Mouse (Mus musculus) layer of hippocampus, adult 8-10 months (tissue): ENCODE results near the gene Ppp3ca. TPM values are rescaled to one million over a fixed set of nuclear protein-coding genes. Genes with fewer than 3 reads are reported as not detected.

ENCODE experiments used
- DNase-seq, 2 experiments: peaks; one replicate each; pipeline ENCODE4 v3.0.0; 2022; ENCODE audit warnings: low spot score in 2 of 2
- total RNA-seq, 4 experiments: library from RNA; stranded (reverse); gene quantifications; 2 replicates each; pipeline ENCODE4 v1.2.4; 2022

Gene Ppp3ca
- total RNA-seq, 4 experiments from 2014 or later: 1,034 to 1,177 (median 1,140) TPM

DNA sequence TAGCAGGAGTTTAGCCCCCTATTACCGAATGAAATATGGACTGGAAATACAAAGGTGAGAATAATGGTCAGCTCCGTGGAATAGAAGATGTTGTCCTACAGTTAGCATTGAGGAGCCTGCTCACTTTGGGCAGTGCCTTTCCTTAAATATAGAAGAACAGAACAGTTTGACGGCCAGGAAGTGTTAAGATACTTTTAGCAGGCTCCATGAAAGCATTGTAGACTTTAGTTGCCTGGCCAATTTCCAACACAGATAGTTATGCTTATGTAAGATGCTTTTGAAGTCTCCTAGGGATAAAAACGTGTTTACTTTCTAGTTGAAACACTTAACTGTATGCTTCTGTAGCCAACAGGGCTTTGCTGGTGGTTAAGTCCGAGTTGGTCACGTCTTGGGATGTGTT lies 183.0 kb downstream of the Ppp3ca start:
- no peak for DNase-seq

- no peak for DNase-seq
Measured at GRCm38 (mm10) chr3:136853596-136853995, 183.7 kb downstream of the Ppp3ca start.

DNA sequence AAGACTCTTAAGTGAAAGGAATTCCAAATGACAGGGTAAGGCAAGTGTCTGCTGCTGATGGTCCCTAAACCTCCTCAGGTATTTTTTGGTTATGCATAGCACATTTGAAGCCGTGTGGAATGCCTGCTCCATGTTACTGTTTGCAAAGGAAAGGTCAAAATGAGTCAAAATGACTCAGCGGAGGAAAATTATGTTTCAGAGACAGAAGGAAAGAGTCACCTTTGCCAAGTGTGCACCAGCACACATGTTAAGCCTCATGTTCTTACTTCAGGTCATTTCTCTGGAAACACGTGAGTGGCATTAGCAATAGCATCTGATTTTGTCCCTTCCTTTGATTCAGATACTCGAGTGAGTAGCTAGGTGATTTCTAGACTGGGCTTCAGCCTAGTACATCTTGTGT lies 186.1 kb downstream of the Ppp3ca start:
- no peak for DNase-seq

DNA sequence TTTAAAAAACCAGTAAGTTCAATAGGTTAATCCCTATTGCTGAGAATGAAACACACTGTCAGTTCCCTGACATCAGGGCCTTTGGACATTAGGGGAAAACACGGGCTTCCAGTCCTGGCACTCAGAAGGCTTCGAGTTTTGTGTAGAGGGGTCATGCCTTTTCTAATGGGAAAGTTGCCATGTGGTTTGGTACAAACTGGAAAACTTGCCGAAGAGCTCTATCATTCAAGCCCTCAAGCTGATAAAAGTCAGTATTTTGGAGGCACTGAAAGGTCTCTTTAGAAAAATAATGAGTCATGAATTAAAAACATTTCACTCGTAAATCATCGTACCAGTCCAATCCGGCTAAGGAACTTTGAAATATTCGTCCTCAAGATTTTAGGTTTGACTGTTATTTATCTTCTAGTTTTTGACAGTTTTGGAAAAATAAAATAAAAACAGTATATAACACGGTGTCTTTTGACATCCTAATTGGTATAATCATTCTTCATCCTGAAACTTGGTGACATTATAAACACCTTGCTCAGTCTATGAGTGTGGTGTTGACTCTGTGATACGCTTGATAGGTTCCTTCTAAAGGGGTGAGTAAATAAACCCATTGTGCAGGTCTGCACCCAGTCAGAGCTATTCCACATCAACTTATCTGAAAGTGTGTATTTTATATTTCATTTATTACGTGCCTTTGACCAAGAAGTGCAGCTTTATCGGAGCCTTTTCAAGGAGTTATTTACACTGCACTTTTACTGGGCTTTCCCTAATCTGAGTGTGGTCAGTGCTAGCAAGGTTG lies 192.3 kb downstream of the Ppp3ca start:
- no peak for DNase-seq

DNA sequence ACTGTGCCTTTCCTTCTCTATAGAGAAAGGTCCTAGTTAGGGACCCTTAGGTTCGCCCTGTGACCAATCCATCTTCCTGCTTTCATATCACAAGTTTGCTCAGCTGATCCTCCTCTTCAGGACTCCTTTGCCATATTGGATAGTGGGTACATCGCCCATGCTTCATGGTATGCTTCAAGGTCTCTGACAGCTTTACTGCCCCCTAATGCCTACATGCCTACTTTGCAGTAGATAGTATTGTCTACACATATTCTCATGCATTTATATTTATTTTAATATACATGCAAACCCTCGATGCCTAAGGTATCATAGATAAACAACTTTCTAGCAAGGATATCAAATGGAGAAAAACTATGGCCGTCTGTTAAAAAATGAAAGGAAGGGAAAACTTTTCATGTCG lies 193.2 kb downstream of the Ppp3ca start:
- no peak for DNase-seq

- DNase-seq: no peak
Measured at GRCm38 (mm10) chr3:136864306-136864705, 194.4 kb downstream of the Ppp3ca start.

DNA sequence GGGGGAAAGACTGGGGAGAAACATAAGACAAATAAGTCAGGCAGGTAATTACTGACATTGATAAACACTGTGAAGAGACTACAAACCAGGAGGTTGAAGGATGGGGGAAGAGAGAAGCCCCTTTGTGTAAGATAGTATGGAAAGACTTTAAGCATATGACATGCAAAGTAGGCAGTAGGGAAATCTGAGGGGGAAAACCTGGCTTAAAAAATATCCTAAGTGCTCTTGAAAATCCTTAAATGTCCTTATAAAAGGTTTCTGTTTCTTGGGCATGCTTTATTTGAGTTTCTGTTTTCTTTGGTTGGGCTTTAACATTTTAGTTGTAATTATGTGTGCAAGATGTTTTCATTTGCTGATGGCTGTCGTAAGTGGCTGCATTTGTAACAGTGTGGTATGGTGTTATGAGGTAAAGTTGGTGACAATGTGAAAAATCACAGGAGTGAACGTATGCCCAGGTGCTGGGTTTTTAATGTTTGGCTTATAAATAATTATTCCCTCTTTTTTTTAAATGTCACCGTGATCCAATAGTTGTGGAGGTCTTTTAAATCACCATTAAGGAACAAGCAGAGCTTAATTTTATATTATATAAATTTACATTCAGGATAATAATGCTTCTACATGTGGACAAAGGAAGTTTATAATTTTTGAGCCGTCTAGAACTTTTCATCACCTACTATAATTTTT lies 195.4 kb downstream of the Ppp3ca start:
- DNase-seq: no peak

GRCm38 (mm10) chr3:136866095-136866494 lies 196.2 kb downstream of the Ppp3ca start:
- no peak for DNase-seq

- no peak for DNase-seq
Measured at GRCm38 (mm10) chr3:136866571-136866970, 196.6 kb downstream of the Ppp3ca start.

GRCm38 (mm10) chr3:136867366-136867765 lies 197.4 kb downstream of the Ppp3ca start:
- DNase-seq: no peak

DNA sequence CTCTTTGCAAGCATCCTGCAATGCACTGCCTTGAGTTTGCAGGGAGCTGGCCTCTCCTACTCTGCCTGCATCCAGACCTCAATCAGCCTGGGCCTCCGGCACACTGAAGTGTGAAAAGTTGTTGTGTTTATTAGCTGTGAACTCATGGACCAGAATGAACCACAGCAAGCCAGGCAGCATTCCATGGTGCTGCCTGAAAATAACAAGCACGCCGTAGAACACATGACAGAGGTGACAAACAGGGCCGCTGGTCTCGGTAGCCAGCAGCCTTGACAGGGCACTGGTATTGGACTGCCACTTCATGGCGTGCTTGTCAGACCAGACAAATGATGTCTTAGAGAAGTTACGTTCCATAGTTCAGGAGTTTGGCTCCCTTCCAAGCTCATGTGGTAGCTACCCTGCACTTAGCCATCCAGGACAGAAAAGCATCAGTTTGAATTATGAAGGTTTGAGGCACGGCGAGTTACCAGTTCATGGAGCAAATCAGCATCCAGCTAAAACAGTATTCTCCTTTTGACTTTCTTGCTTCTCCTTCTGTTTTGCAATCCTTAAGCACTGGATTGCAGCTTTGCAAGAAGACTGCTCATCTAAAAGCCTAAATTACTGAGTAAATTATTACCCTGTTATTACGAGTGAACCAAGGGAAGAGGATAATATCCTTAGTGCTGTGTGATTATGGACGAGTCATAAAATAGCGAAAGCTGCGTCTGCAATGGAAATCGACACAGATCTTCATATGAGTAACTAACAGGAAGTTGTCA lies 202.0 kb downstream of the Ppp3ca start:
- DNase-seq: no peak

GRCm38 (mm10) chr3:136872533-136873095 lies 202.7 kb downstream of the Ppp3ca start:
- no peak for DNase-seq

- no peak for DNase-seq
Measured at GRCm38 (mm10) chr3:136873809-136874449, 204.0 kb downstream of the Ppp3ca start.

DNA sequence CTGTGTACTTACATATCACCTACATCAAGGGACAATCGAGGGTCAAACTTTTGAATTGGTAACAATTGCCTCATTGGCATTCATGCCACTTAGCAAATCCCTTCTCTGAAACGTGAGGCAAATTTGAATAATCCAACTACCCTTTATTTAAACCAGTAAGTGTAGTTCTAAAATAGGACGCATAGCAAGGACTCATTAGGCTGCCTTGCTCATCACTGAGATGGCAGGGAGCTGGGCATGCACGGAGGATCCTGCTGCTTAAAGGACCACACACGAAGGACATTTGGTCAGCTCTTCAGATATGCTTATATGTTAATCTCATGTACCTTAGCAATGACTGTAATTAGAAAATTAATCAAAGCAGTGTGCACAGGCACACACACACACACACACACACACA lies 204.6 kb downstream of the Ppp3ca start:
- DNase-seq: no peak

DNA sequence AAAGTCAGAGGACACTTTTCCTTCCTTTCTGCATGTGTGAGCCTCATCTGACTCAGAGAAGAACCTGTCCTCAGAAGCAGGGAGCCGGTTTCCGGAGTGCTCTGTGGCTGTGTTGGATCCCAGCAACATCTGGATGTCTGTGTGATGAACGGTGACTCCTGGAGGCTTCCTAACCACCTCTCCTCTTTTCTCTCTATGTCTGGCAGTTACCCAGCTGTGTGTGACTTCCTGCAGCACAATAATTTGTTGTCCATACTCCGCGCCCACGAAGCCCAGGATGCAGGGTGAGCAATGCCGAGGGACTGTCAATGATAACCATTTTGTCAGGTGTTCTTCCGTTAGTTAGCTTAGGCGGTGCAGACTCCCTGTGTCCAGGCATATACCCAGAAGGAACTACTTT lies 217.8 kb downstream of the Ppp3ca start:
- DNase-seq: no peak

- DNase-seq: no peak
Measured at GRCm38 (mm10) chr3:136892140-136892539, 222.2 kb downstream of the Ppp3ca start.

- no peak for DNase-seq
Measured at GRCm38 (mm10) chr3:136893596-136894402, 223.9 kb downstream of the Ppp3ca start.

DNA sequence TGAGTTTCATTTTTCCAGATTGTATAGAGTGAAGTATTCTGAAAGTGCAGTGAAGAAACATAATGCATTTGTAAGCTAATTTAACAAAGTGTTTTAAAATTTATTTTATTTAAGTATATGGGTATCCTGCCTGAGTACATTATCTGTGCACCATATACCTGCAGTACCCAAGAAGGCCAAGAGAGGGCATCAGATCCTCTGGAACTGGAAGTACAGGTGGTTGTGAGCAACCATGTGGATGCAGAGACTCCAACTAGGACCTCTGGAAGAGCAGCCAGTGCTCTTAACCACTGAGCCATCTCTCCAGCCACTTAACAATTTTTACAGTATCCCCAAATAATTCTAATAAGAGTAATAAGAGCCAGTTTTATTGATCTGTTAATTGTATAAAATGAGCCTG lies 225.6 kb downstream of the Ppp3ca start:
- DNase-seq: no peak

- DNase-seq: no peak
Measured at GRCm38 (mm10) chr3:136896276-136896675, 226.4 kb downstream of the Ppp3ca start.

GRCm38 (mm10) chr3:136899744-136900143 lies 229.8 kb downstream of the Ppp3ca start:
- DNase-seq: no peak

- DNase-seq: no peak
Measured at GRCm38 (mm10) chr3:136900986-136901385, 231.1 kb downstream of the Ppp3ca start.
